13 mouse cellular contexts compared by ENCODE assay signal in genomic region chr13:44886221-44886620, GRCm38 (mm10).
DNase-seq lines count a peak whose midpoint lies in the region.
"Had no signal": no experiment of that assay in that cellular context is flagged by ENCODE, and none has a peak within 500 bp of the region (broad histone marks: within the 10 kb centered on the region; RNA-seq: fewer than 3 reads in every experiment).

No protein-coding gene starts in this region.

- peak; percentile 53 for DNase-seq in cerebellum, adult 11 months
- peak; percentile 75 to 84 for DNase-seq in cerebellum, adult 18-20 months
- DNase-seq in cerebellum, adult 9-11 months = peak; percentile 81
- DNase-seq in yolk sac, embryonic 10.5 days (ENCODE audit: low spot score) = no peak
- no peak for DNase-seq in kidney, adult 9 months
- no peak for DNase-seq in ovary, postnatal 14 days (ENCODE audit: low spot score)
- DNase-seq: adrenal gland, adult 8-10 months; adrenal gland, postnatal 36 days; embryo, embryonic 11 days; gastrocnemius, postnatal 36 days; heart, adult 18-20 months; heart, postnatal 10 days; kidney, adult 8-10 months had no signal

Comparison
In these comparisons a context has a peak if more than half of its experiments do, and no peak if none do; other contexts are left out.
1. DNase-seq: peak in cerebellum, adult 11 months (single experiment), cerebellum, adult 18-20 months (2 of 2) and cerebellum, adult 9-11 months (single experiment); none in yolk sac, embryonic 10.5 days (single experiment), kidney, adult 9 months (single experiment) and ovary, postnatal 14 days (single experiment).